Mouse (Mus musculus) heart, adult 18-20 months (tissue): ENCODE results near the gene Cic. TPM values are rescaled to one million over a fixed set of nuclear protein-coding genes. Genes with fewer than 3 reads are reported as not detected.
A peak's percentile ranks its signal among the peaks of the same experiment; 100 is the strongest.
"Not testable (repeated sequence)": the region's sequence is repeated elsewhere in the genome, so short reads cannot be mapped to it uniquely, and the experiment has no call there.

Experiments used
- DNase-seq, 2 experiments: peaks; one replicate each; pipeline ENCODE4 v3.0.0; 2021 to 2022; ENCODE audit warnings: mixed read lengths in 1 of 2
- total RNA-seq, 2 experiments: library from RNA; stranded (reverse); gene quantifications; 2 replicates each; pipeline ENCODE4 v1.2.3; 2021

Cic gene
- total RNA-seq, 2 experiments from 2014 or later = 45.1 to 63.1 TPM

DNA sequence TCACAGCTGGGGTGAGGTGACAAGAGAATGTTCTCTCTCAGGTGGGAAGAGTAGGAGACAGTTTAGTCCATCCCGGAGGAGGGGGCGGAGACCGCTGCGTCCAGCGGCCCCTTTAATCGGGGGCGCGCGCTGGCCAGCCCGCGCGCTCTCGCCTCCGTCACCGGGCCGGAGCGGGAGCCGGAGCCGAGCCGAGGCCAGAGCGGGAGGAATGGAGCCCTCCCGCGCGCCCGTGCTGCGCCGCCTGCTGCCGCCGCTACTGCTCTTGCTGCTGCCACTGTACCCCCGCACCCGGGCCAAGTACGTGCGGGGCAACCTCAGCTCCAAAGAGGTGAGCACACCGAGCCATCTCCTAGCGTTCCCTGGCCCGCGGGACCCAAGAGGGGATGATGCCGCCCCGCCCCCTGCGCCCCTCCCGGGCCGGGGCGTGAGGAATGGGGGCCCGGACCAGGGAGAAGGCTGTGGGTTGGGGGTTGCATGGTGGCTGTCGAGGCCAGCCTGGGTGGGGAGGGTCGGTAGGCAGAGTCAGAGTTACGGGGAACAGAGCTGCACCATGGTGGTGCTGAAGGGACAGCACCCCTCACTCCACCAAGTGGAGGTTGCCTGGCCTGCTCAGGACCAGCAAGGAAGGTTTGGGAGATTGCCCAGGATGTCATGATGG lies 38.6 kb downstream of the Cic start, which contains the start of gene Tmem145:
Gene Tmem145 (plus strand): TSS at position 151 of the 658 bp plus-strand sequence.
- DNase-seq = no peak

DNA sequence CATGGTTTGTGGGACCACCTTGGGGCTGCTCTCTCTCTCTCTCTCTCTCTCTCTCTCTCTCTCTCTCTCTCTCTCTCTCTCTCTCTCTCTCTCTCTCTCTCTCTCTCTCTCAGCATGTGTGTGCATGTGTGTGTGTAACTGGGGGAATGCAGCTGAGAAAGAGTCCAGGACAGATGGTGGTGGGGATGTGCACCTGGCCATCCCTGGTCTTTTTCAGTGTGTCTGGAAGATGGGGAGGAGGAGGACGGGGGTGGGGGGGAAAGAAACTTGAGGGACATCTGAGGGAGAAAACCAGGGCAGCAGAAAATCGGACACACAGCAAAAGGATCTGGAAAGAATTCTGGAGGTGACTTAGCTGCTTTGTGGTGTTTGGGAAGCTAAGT lies 39.1 kb downstream of the Cic start:
- no peak for DNase-seq

DNA sequence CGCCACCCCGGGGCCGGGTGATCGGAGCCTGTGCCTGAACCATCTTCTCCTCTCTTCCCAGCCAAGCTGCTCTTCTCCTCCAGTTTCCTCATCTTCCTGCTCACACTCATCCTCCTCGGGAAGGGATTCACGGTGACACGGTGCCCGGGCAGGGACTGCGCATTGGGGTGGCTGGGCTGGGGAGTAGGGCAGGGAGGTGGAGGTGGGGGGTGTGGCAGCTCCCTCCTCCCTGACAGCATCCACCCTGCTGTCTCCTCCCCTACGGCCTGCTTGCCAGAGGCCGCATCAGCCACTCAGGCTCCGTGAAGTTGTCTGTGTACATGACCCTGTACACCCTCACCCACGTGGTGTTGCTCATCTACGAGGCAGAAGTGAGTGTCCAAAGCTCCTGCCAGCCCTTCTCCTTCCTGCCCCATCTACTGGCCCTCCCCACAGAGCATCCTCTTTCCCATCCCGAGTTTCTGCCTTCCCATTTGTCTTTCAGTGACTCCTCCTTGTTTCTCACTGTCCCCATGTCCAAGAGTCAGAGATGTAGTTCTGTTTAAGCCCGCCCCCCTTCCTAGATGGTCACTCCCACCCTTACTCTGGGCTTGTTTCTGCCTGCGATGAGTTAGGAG lies 41.3 kb downstream of the Cic start:
- no peak for DNase-seq

DNA sequence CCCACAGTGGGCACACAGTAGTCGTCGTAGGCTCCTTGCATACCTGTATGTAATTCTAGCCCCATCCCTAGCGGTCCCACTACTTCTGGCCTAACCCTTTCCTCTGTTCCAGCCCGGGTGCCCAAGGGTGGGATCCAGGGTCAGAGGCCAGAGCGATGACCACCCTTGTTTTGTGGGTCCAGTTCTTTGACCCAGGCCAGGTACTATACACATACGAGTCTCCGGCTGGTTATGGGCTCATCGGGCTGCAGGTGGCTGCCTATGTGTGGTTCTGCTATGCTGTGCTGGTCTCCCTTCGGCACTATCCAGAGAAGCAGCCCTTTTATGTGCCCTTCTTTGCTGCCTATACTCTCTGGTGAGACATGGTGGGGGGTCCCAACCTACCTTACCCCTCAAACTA lies 41.9 kb downstream of the Cic start:
- no peak for DNase-seq

DNA sequence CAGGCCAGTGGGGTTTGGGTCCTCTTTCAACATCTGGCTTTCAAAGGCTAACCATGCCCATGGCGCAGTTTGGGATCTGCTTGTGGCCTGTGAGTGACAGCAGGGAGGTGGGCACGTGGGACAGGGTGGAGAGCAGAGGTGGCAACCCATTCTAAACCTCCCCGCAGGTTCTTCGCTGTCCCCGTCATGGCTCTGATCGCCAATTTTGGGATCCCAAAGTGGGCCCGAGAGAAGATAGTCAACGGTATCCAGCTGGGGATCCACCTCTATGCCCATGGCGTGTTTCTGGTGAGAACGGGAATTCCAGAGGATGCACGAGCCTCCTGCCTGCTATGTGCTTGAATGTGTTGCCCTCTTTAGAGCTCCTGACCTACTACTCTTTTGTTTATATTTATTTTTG lies 43.7 kb downstream of the Cic start:
- DNase-seq = no peak

DNA sequence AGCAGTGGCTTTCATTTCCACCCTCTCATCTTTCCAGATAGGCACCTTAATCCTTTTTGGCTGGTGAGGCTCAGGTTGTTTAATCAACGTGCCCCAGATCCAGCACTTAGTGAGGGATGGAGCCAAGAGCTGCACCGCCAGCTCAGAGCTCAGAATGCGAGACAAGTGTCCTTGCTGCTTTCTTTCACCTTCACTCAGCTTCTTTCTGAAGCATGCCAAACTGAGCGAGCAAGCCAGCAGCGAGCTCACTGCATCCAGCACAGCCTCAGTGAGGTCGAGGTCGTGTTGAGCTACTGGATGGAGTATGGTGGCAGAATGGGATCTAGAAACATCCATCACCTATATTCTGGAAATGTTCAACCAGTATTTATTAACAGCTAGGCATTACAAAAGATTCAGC lies 45.8 kb downstream of the Cic start:
- DNase-seq = no peak

DNA sequence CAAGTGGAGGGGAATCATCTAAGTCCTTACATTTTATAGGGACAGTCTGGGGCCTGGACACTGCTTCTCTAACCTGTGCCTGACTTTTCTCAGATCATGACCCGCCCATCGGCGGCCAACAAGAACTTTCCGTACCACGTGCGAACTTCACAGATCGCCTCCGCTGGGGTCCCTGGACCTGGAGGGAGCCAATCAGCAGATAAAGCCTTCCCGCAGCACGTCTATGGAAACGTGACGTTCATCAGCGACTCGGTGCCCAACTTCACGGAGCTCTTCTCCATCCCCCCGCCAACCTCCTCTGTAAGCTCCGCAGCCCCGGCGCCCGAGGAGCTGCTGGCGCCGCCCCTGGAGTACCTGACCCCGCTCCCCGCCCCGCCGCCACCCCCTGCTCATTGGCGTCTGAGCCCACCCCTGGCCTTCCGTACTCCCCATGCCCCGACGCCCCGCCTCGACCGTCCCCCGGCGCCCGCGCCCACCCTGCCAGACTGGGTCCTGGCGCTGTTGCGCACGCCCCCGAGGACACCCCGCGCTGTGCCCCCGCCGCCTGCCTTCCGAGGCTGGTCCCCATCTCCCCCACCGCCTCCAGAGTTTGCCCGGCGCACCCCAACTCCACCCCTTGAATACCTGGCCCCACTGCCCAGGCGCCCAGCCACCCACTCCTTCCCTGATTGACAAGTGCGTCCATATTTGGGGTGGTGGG lies 47.3 kb downstream of the Cic start:
- DNase-seq = no peak

DNA sequence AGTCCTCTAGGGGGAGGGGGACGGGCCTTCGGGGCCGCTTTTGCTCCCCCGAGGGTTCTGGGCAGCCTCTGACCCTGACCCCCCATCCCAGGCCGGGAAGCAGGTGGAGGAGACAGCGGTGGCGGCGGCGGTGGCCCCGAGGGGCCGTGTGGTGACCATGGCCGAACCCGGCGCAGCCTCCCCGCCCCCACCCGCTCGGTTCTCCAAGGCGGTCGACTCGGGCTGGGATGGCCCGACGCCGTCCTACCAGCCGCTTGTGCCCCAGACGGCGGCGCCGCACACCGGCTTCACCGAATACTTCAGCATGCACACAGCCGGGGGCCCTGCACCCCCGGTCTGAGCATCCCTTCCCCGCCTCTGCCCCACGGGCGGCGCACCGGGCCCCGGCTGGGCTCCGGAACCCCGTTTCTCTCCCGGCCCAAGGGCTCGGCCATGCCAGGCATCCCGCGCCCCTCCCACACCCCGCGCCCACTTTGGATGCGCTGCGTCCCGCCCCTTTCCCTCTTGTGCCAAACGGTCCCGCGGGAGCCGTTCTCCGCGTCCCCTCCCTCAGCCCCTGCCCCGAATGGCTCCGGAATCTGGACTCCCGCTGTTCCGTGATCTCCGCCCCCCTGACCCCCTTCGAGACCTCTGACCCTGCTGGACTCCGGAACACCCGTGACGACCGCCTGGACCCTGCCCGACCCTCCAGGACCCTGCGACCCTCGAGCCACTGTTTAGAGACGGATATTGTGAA lies 48.0 kb downstream of the Cic start:
- DNase-seq = peak in 1 of 2 experiments; percentile 29

DNA sequence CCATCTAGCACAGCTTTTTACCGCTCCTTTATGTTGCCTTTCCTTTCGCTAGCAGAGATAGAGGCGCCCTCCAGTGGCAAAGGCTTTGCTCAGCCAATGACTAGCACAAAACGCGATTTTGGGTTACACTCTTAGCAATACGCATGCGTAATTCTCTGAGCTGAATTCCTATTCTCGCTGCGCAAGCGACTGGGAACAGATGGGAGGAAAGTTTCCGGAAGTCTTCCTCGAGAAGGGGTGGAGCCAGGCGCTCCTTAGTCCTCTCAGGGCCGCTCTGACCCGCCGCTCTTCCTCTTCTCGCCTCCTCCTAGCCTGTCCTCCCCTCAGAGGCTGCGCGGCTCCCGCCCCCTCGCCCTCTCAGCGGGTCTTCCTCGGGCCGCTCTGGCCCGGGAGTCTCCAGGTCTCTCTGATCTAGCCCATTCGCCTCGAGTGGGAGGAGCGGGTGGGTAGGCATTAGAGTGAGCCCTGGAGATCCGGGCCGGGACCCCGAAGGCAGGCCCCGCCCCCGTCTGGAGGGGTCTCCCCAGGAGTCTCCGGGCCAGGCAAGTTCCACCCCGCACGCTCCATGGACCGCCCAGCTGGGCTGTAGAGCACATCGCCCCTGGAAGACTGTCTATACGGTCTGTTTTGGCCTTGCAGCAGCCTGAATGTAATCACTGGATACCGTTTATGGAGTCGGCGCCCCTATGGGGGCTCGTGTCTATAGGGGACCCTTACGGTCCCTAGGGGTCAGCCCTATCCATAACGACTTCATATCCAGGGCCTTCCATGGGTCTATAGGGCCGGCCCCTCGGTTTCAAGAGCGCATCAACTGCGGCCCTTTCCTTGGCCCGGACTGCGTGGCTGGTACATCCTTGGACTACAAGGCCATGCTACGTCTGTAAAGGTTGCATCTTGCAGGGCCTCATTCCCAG lies 49.3 kb downstream of the Cic start, which contains the start of gene Megf8:
Gene Megf8 (plus strand): TSS at position 633 of the 914 bp plus-strand sequence.
- peak; percentile 98 for DNase-seq

DNA sequence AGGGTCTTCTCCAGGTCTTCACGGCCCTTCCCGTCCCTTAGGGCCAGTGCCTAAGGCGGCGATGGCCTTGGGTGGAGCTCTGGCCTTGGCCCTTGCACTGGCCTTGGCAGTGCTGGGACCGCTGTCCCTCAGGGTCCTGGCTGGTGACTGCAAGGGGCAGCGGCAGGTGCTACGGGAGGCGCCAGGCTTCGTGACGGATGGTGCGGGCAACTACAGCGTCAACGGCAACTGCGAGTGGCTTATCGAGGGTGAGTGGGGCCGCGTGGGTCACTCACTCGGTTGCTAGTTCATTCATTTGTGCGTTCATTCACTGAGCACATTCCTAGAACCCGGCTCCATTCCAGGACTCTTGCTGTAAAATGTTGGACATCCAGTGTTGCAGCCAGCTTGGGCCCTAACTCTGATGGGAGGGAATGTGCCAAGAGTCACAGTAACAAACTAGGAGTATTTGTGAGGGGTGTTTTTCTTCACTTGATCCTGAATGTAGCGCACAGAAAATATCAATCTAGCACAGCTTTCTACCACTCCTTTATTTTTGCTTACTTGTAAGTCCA lies 50.0 kb downstream of the Cic start:
- peak; percentile 24 to 38 for DNase-seq

DNA sequence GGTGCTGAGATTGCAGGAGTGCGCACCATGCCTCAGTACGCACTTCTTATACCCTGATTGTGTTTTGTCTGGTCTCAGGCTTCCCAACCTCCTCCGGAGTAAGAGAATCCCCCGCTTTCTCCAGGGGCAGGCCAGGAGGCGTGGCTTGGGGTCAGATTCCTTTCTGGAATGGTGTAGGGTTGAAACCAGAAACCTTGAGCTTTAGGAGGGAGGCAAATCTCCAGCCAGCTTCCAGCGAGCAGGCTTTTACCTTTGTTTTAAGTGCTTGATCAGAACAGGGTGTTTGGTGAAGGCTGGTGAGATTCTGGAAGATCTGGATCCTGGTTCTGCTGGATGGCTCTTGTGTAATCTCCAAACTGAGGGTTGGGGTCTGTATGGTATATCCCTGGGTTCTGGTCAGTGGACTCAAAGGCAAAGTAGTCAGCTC lies 54.6 kb downstream of the Cic start:
- DNase-seq = no peak

DNA sequence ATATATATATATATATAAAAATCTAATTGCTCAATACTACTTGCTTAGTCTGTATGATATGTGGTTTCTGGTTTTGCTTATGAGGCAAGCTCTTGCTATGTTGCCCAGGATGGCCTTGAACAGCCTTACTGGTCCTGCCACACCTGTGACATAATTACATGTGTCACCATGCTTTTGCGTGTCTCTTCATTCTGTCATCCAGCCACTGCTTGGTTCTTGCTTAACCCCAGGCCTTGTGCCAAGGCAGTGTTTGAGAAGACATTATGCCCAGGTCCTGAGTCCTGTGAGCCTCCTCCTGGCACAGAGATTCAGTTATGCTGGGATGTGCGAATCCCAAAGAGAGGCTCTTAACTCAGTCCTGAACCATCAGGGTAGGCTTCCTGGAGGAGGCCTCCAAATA lies 55.7 kb downstream of the Cic start:
- no peak for DNase-seq

DNA sequence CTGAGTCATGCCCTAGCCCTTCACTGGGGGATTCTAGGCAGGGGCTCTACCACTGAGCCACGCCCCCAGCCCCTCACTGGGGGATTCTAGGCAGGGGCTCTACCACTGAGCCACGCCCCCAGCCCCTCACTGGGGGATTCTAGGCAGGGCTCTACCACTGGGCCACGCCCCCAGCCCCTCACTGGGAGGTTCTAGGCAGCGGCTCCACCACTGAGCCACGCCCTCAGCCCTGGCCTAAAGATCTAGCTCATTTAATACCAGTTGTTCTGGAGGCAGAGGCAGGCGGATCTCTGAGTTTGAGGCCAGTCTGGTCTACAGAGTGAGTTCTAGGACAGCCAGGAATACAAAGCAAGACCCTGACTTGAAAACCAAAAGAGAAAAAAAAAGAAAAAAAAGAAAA lies 57.9 kb downstream of the Cic start:
- not testable (repeated sequence) for DNase-seq

DNA sequence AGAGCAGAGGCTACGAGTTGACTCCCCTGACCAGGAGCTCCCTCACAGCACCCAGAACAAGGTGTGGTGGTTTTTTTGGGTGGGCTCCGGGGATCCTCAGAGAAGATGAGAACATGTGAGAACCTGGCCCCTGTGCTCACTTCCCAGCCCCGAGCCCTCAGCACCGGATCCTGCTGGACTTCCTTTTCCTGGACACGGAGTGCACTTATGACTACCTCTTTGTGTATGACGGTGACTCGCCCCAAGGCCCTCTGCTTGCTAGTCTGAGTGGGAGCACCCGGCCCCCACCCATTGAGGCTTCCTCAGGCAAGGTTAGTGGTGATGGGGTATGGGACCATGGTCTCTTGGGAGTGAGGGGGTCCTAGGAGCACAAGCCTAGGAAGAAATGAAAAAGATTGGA lies 58.7 kb downstream of the Cic start:
- peak in 1 of 2 experiments; percentile 39 for DNase-seq

DNA sequence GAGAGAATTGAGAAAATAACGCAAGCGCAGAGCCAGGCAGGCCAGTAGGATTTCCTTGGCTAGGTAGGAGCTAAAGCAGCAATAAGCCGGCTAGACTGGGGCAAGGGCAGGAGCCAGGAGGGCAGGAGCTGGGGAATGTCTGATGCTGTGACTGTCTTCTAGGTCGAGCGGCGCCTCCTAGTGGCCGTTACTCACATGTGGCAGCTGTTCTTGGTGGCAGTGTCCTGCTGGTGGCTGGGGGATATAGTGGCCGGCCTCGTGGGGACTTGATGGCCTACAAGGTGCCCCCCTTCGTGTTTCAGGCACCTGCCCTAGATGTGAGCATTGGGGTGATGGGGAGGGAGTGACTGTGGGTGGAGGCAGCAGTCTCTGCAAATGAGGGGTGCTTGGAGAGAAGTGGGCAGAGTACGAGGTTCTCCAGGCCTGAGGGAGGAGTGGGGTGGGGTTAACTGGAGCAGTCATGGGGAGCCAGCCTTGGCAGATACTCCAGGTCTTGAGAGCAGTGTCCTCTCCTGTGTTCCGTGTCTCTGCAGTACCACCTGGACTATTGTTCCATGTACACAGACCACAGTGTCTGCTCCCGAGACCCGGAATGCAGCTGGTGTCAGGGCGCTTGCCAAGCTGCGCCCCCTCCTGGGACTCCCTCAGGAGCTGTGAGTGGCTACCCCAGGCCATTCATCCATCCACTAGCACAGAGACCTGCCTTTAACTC lies 66.2 kb downstream of the Cic start:
- DNase-seq = peak; percentile 70 to 78

DNA sequence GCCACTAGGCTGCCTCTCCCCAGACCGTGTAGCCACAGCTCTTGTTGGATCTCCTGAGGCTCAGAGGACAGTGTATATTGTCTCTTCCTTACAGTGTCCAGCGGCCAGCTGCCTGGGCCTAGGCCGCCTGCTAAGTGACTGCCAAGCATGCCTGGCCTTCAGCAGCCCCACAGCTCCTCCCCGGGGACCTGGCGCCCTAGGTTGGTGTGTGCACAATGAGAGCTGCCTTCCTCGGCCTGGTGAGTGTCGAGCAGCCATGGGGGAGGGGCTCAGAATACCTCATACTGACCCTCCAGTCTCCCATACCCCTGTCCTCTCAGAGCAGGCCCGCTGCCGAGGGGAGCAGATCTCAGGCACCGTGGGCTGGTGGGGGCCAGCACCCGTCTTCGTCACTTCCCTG lies 67.0 kb downstream of the Cic start:
- no peak for DNase-seq

DNA sequence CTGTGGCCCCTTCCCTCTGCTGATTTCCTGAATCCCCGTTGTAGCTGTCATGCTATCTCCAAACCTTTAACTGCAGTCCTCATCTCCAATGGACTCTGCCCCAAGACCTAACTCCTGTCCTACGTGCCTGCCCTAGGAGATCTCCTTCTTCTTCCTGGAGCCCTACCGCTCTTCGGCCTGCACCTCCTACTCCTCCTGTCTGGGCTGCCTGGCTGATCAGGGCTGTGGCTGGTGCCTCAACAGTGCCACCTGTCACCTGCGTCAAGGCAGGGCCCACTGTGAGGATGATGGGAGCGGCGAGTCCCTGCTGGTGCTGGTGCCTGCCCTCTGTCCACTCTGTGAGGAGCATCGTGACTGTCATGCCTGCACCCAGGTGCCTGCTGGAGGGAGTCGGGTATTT lies 71.8 kb downstream of the Cic start:
- no peak for DNase-seq

DNA sequence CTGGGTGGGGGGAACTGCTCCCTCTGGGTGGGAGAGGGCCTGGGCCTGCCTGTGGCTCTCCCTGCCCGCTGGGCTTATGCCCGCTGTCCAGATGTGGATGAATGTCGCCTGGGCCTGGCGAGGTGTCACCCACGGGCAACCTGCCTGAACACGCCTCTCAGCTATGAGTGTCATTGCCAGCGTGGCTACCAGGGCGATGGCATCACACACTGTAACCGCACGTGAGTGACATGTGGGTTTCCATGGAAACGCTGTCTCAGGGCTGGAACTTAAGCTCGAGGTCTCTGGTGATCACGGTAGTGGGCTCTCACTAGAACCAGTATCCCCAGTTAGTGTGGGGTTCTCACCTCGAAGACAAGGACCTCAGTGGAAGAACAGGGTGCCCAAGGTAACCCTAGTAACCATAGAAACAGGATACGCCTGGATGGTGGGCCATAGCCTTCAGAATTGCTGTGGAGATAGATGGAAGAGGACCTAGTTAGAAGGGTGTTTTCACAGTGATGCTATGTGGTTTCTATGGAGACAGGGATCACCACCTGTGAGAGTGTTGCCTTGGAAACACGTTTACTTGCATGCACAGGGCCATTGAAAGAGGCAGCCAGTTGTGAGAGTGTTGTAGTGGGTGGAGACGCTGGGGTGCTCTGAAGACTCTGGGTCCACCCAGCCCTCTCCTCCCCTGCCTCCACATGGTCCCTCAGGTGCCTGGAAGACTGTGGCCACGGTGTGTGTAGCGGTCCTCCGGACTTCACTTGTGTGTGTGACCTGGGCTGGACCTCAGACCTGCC lies 73.7 kb downstream of the Cic start:
- DNase-seq = no peak
